In the genomic region with DNA sequence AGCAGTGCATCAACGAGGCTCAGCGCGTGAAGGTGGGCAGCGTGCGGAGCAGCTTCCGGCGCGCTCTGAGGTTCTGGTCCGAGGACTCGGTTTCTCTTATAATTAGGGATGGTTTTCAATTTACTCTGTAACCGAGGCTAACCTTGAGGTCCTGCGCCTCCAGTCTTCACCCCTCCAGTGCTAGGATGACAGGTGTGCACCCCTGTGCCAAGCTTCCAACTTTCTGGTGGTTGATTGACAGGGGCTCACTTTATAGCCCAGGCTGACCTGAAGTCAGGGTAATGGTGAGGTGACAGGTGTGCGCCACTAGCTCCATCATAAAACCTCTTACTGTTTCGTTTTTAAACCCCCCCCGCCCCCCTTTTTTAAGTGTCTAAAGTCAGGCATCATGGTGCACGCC, we compare ENCODE assay signal across 8 mouse cellular contexts. TPM values are rescaled to one million over a fixed set of nuclear protein-coding genes. Genes with fewer than 3 reads are reported as not detected.
DNase-seq lines count a peak whose midpoint lies in the region; ATAC-seq and TF ChIP-seq lines count a peak whose summit lies in the region.

No protein-coding gene starts in this region.

- intact Hi-C loops in heart, postnatal 25 days (cut with DNase I): no loop called here

- no peak for TF ChIP-seq EP300 in liver, postnatal 0 days (IDR thresholded peaks at IDR 0.05; ENCODE audit: low read depth)

- no peak overlapping the region for H3K27ac ChIP-seq in heart, embryonic 11.5 days (ENCODE audit: low read depth, low read length)
- peak overlapping the region; percentile 80 for H3K27ac ChIP-seq in forebrain, embryonic 16.5 days (ENCODE audit: low read length)
- H3K27ac ChIP-seq in liver, postnatal 0 days (ENCODE audit: low read depth): peak overlapping the region; percentile 68

- ATAC-seq in heart, embryonic 11.5 days (replicated peaks; ENCODE audit: insufficient number of reproducible peaks, low FRiP score, low TSS enrichment): no peak
- ATAC-seq in forebrain, embryonic 16.5 days: peak; percentile 13; the same call in 1 of the 2 replicates
- ATAC-seq in liver, postnatal 0 days: no peak
- no peak for ATAC-seq in activated CD4-positive, CD25-positive, alpha-beta regulatory T cell, adult 4 months

- 4% methylated on average over 16 of the region's 16 CpGs for WGBS in heart, embryonic 11.5 days (ENCODE audit: insufficient replicate concordance)
- whole genome bisulfite sequencing in forebrain, embryonic 16.5 days: 4% methylated on average over 16 of the region's 16 CpGs
- WGBS in liver, postnatal 0 days (ENCODE audit: insufficient replicate concordance): 2% methylated on average over 16 of the region's 16 CpGs

- no peaks in the 10 kb centered on the region for H3K27me3 ChIP-seq in heart, embryonic 11.5 days (ENCODE audit: control insufficient read depth, insufficient read depth, low read length)
- H3K27me3 ChIP-seq in E14TG2a.4 (ENCODE audit: insufficient read depth, low read length): no peaks in the 10 kb centered on the region
- no peaks in the 10 kb centered on the region for H3K27me3 ChIP-seq in forebrain, embryonic 16.5 days (replicated peaks; ENCODE audit: control insufficient read depth, insufficient read depth, low read length)
- no peaks in the 10 kb centered on the region for H3K27me3 ChIP-seq in liver, postnatal 0 days (ENCODE audit: insufficient read depth, low read length)

- no peak for DNase-seq in heart, postnatal 25 days (ENCODE audit: low spot score)
- no peak for DNase-seq in liver, postnatal 0 days
- DNase-seq in frontal cortex, postnatal 25 days (ENCODE audit: low spot score in 2 of 2): no peak
- DNase-seq in layer of hippocampus, postnatal 14 days (ENCODE audit: low spot score in 2 of 2): no peak

- TF ChIP-seq CTCF in E14TG2a.4 (conservative IDR thresholded peaks at IDR 0.05; ENCODE audit: low read length): no peak
- TF ChIP-seq CTCF in liver, postnatal 0 days (IDR thresholded peaks at IDR 0.05; ENCODE audit: low read depth): no peak

- peak overlapping the region; percentile 95 for H3K4me2 ChIP-seq in heart, embryonic 11.5 days
- peak overlapping the region; percentile 92 for H3K4me2 ChIP-seq in forebrain, embryonic 16.5 days (ENCODE audit: low read length)
- H3K4me2 ChIP-seq in liver, postnatal 0 days (ENCODE audit: low read depth, low read length): peak overlapping the region; percentile 90

- H3K4me3 ChIP-seq in heart, embryonic 11.5 days (ENCODE audit: low read depth, low read length): peak overlapping the region; percentile 89
- H3K4me3 ChIP-seq in E14TG2a.4 (replicated peaks; ENCODE audit: low read length): peak overlapping the region; percentile 99
- H3K4me3 ChIP-seq in forebrain, embryonic 16.5 days (replicated peaks; ENCODE audit: low read length): peak overlapping the region; percentile 93
- peak overlapping the region; percentile 85 for H3K4me3 ChIP-seq in liver, postnatal 0 days (ENCODE audit: low read depth, low read length)

- H3K9ac ChIP-seq in heart, embryonic 11.5 days (ENCODE audit: low read depth, low read length): peak overlapping the region; percentile 68
- peak overlapping the region; percentile 63 for H3K9ac ChIP-seq in forebrain, embryonic 16.5 days (replicated peaks; ENCODE audit: low read depth, low read length)
- peak overlapping the region; percentile 84 for H3K9ac ChIP-seq in liver, postnatal 0 days (replicated peaks)

- H3K36me3 ChIP-seq in heart, embryonic 11.5 days (ENCODE audit: control insufficient read depth, insufficient read depth, low read length): peaks cover 27% of the 10 kb centered on the region
- H3K36me3 ChIP-seq in E14TG2a.4 (ENCODE audit: insufficient read depth, low read length): peaks cover 73% of the 10 kb centered on the region
- H3K36me3 ChIP-seq in forebrain, embryonic 16.5 days (ENCODE audit: control insufficient read depth, insufficient read depth): peaks cover 7% of the 10 kb centered on the region
- peaks cover 37% of the 10 kb centered on the region for H3K36me3 ChIP-seq in liver, postnatal 0 days (replicated peaks; ENCODE audit: insufficient read depth, low read length)

- no peaks in the 10 kb centered on the region for H3K9me3 ChIP-seq in heart, embryonic 11.5 days (replicated peaks; ENCODE audit: control insufficient read depth, low read length)
- no peaks in the 10 kb centered on the region for H3K9me3 ChIP-seq in E14TG2a.4 (ENCODE audit: low read length)
- no peaks in the 10 kb centered on the region for H3K9me3 ChIP-seq in forebrain, embryonic 16.5 days (ENCODE audit: control insufficient read depth, low read length)
- no peaks in the 10 kb centered on the region for H3K9me3 ChIP-seq in liver, postnatal 0 days (ENCODE audit: low read length)

- H3K4me1 ChIP-seq in heart, embryonic 11.5 days (ENCODE audit: control insufficient read depth, insufficient read depth, low read length): peaks cover 14% of the 10 kb centered on the region
- peaks cover 37% of the 10 kb centered on the region for H3K4me1 ChIP-seq in E14TG2a.4 (replicated peaks; ENCODE audit: low read depth, low read length)
- H3K4me1 ChIP-seq in forebrain, embryonic 16.5 days (replicated peaks; ENCODE audit: control insufficient read depth, insufficient read depth, low read length): peaks cover 23% of the 10 kb centered on the region
- H3K4me1 ChIP-seq in liver, postnatal 0 days (ENCODE audit: insufficient read depth): peaks cover 21% of the 10 kb centered on the region

RNA-seq across cellular contexts. Expression of a gene that starts 0.6 kb away (rescaled TPM):
- polyA plus RNA-seq in heart, embryonic 11.5 days (2014; fragmentation: Nextera tagmentation; extraction: Ambion mirVana): 307 and 329 TPM in 2 replicates
- total RNA-seq in heart, postnatal 25 days (2021): 100 to 1,000 TPM; 145 to 159 TPM
- polyA plus RNA-seq in forebrain, embryonic 16.5 days (2015; fragmentation: Nextera tagmentation; extraction: Ambion mirVana): 270 and 273 TPM in 2 replicates
- polyA plus RNA-seq in liver, postnatal 0 days (2015; fragmentation: Nextera tagmentation; extraction: Ambion mirVana): 162 and 171 TPM in 2 replicates
- 100 to 1,000 TPM; 312 to 332 TPM for polyA plus RNA-seq in activated CD4-positive, CD25-positive, alpha-beta regulatory T cell, adult 4 months (2017; shearing (Covaris generic))
- total RNA-seq in layer of hippocampus, postnatal 14 days (2021): 100 to 1,000 TPM; 134 to 148 TPM

RNA-seq across cellular contexts. Expression of a gene that starts 0.6 kb away (rescaled TPM):
- 36.4 and 37.6 TPM in 2 replicates for polyA plus RNA-seq in heart, embryonic 11.5 days (2014; fragmentation: Nextera tagmentation; extraction: Ambion mirVana)
- 10 to 100 TPM; 24.7 to 33.8 TPM for total RNA-seq in heart, postnatal 25 days (2021)
- 53.7 and 57.5 TPM in 2 replicates for polyA plus RNA-seq in forebrain, embryonic 16.5 days (2015; fragmentation: Nextera tagmentation; extraction: Ambion mirVana)
- 15.2 and 16.3 TPM in 2 replicates for polyA plus RNA-seq in liver, postnatal 0 days (2015; fragmentation: Nextera tagmentation; extraction: Ambion mirVana)
- polyA plus RNA-seq in activated CD4-positive, CD25-positive, alpha-beta regulatory T cell, adult 4 months (2017; shearing (Covaris generic)): 10 to 100 TPM; 44.3 to 46.8 TPM
- total RNA-seq in layer of hippocampus, postnatal 14 days (2021): 10 to 100 TPM; 41.4 to 53.6 TPM

RNA-seq across cellular contexts. Expression of a gene that starts 12.7 kb away (rescaled TPM):
- polyA plus RNA-seq in heart, embryonic 11.5 days (2014; fragmentation: Nextera tagmentation; extraction: Ambion mirVana): 1.4 and 1.5 TPM in 2 replicates
- total RNA-seq in heart, postnatal 25 days (2021): under 1 TPM; 0.31 to 0.39 TPM
- 32.7 and 35.8 TPM in 2 replicates for polyA plus RNA-seq in forebrain, embryonic 16.5 days (2015; fragmentation: Nextera tagmentation; extraction: Ambion mirVana)
- polyA plus RNA-seq in liver, postnatal 0 days (2015; fragmentation: Nextera tagmentation; extraction: Ambion mirVana): 0.12 TPM in 1 of 2 replicates, not detected in the other
- not detected for polyA plus RNA-seq in activated CD4-positive, CD25-positive, alpha-beta regulatory T cell, adult 4 months (2017; shearing (Covaris generic))
- 100 to 1,000 TPM; 107 to 119 TPM for total RNA-seq in layer of hippocampus, postnatal 14 days (2021)

RNA-seq across cellular contexts. Expression of a gene that starts 20.3 kb away (rescaled TPM):
- 25.5 and 30.0 TPM in 2 replicates for polyA plus RNA-seq in heart, embryonic 11.5 days (2014; fragmentation: Nextera tagmentation; extraction: Ambion mirVana)
- total RNA-seq in heart, postnatal 25 days (2021): 10 to 100 TPM; 12.0 to 12.3 TPM
- polyA plus RNA-seq in forebrain, embryonic 16.5 days (2015; fragmentation: Nextera tagmentation; extraction: Ambion mirVana): 47.2 and 49.4 TPM in 2 replicates
- polyA plus RNA-seq in liver, postnatal 0 days (2015; fragmentation: Nextera tagmentation; extraction: Ambion mirVana): 4.3 and 5.6 TPM in 2 replicates
- under 1 TPM in 1 of 2 experiments, not detected in 1; 0.66 TPM for polyA plus RNA-seq in activated CD4-positive, CD25-positive, alpha-beta regulatory T cell, adult 4 months (2017; shearing (Covaris generic))
- total RNA-seq in layer of hippocampus, postnatal 14 days (2021): 10 to 100 TPM; 75.5 to 84.3 TPM

RNA-seq across cellular contexts. Expression of a gene that starts 26.7 kb away (rescaled TPM):
- polyA plus RNA-seq in heart, embryonic 11.5 days (2014; fragmentation: Nextera tagmentation; extraction: Ambion mirVana): 1.7 and 1.9 TPM in 2 replicates
- total RNA-seq in heart, postnatal 25 days (2021): under 1 TPM in 1 of 2 experiments, not detected in 1; 0.21 TPM
- 3.9 and 5.8 TPM in 2 replicates for polyA plus RNA-seq in forebrain, embryonic 16.5 days (2015; fragmentation: Nextera tagmentation; extraction: Ambion mirVana)
- polyA plus RNA-seq in liver, postnatal 0 days (2015; fragmentation: Nextera tagmentation; extraction: Ambion mirVana): 0.16 TPM in 1 of 2 replicates, not detected in the other
- polyA plus RNA-seq in activated CD4-positive, CD25-positive, alpha-beta regulatory T cell, adult 4 months (2017; shearing (Covaris generic)): under 1 TPM in 1 of 2 experiments, not detected in 1; 0.79 TPM
- total RNA-seq in layer of hippocampus, postnatal 14 days (2021): 10 to 100 TPM; 11.2 to 22.7 TPM

Comparison
In these comparisons a context has a peak if more than half of its experiments do, and no peak if none do; other contexts are left out.
1. RNA of a gene that starts 12.7 kb away (polyA plus RNA-seq): 32.7 to 35.8 TPM in forebrain, embryonic 16.5 days; 1.4 to 1.5 TPM in heart, embryonic 11.5 days, not detected in activated CD4-positive, CD25-positive, alpha-beta regulatory T cell, adult 4 months and 0.12 TPM in liver, postnatal 0 days; every median in the first group is over 10 times any median in the second.
2. Peak in every context shown above with its lines, with median percentiles within 50 percentile points of each other: H3K4me2 ChIP-seq, H3K4me3 ChIP-seq and H3K9ac ChIP-seq.